Mouse (Mus musculus) Patski (cell line): ENCODE data around the gene Aup1. TPM values are rescaled to one million over a fixed set of nuclear protein-coding genes. Genes with fewer than 3 reads are reported as not detected.
A peak's percentile ranks its signal among the peaks of the same experiment; 100 is the strongest.

Source experiments
- ATAC-seq: fragments of 100-300 bp; one replicate; pipeline ENCODE4 v1.8.0; 2021
- CTCF ChIA-PET: fragments of 350-600 bp; sonication (Branson Sonifier 250); formaldehyde crosslinking; loops from one replicate; lab custom pipeline; 2022; ENCODE audit warnings: inconsistent platforms; lab: Charles Lee
- POLR2A ChIA-PET: fragments of 350-600 bp; sonication (Branson Sonifier 250); formaldehyde crosslinking; loops from one replicate; lab custom pipeline; 2022; ENCODE audit warnings: antibody characterized with exemption, inconsistent platforms; lab: Charles Lee
- DNase-seq: peaks from one replicate; pipeline ENCODE4 v3.0.0-alpha.2; 2011; ENCODE audit warnings: low read depth, low spot score
- H3K27me3 ChIP-seq: fragments of 371-371 bp; one replicate; pipeline ENCODE4 v1.5.1; 2021
- CTCF ChIP-seq: fragments of 100-300 bp; IDR thresholded peaks from one replicate; pipeline ENCODE4 v1.5.1; 2021
- in situ Hi-C: fragments of 300-500 bp; cut with MboI; formaldehyde crosslinking; loops from 3 replicates; pipeline ENCODE4 v1.11.1; 2018; ENCODE audit warnings: low pct_unique_long_range_greater_than_20kb, mixed read lengths
- polyA plus RNA-seq: library from polyadenylated mRNA; unstranded; gene quantifications from one replicate; pipeline ENCODE4 v1.2.3, GENCODE M21; 2021

The Aup1 gene
- polyA plus RNA-seq, 1 experiment from 2014 or later: 160 TPM

- no peak for DNase-seq
- ChIA-PET CTCF (interaction anchor here (1.7 kb wide), 1 partner anchor 102 kb away, joined by 4 read pairs; no protein-coding TSS in a partner anchor), POLR2A (interaction anchor here (0.6 to 1.3 kb wide), 3 partner anchors 20 to 162 kb away, joined by 3 to 6 read pairs (median 4); no protein-coding TSS in a partner anchor)
- TF ChIP-seq CTCF: no peak
- in situ Hi-C loops: no loop called here
- ATAC-seq: no peak
- peaks cover 9% of the 10 kb centered on the region for H3K27me3 ChIP-seq
Observed at GRCm38 (mm10) chr6:83098411-83098810, 44.1 kb downstream of the Aup1 start.

GRCm38 (mm10) chr6:83101316-83101687, 47.0 kb downstream of the Aup1 start, which contains the start of the genes Ccdc142 and Gm42688:
TSS of gene Ccdc142 (plus strand) at chr6:83101601.
TSS of gene Gm42688 (plus strand) at chr6:83101617.
- DNase-seq: no peak
- TF ChIP-seq CTCF: no peak
- H3K27me3 ChIP-seq: peaks cover 2% of the 10 kb centered on the region
- ATAC-seq: peak; percentile 82
- in situ Hi-C loops: loop anchor here (5.0 kb wide), 1 partner anchor 104 kb away; no protein-coding TSS in a partner anchor
- ChIA-PET CTCF (interaction anchor here (0.7 to 3.5 kb wide), 12 partner anchors 9 to 105 kb away, joined by 3 to 40 read pairs (median 4); partner anchors contain the start of genes Dok1 and Pcgf1), POLR2A (no interaction called here)

GRCm38 (mm10) chr6:83101688-83102556, 47.6 kb downstream of the Aup1 start:
- ATAC-seq: peak; percentile 61
- POLR2A ChIA-PET: interaction anchor here (1.0 to 2.4 kb wide), 5 partner anchors 18 to 105 kb away, joined by 3 to 5 read pairs (median 4); partner anchors contain the start of gene Aup1
- TF ChIP-seq CTCF: no peak
- DNase-seq: no peak
- peaks cover 2% of the 10 kb centered on the region for H3K27me3 ChIP-seq
- in situ Hi-C loops: loop anchor here (5.0 kb wide), 1 partner anchor 105 kb away; no protein-coding TSS in a partner anchor
- CTCF ChIA-PET: interaction anchor here (0.8 to 3.5 kb wide), 10 partner anchors 18 to 105 kb away, joined by 3 to 40 read pairs (median 5); partner anchors contain the start of genes Dok1 and Pcgf1

- ChIA-PET CTCF (interaction anchor here (3.5 kb wide), 1 partner anchor 107 kb away, joined by 40 read pairs; no protein-coding TSS in a partner anchor), POLR2A (interaction anchor here (1.2 to 2.4 kb wide), 4 partner anchors 17 to 107 kb away, joined by 3 to 5 read pairs (median 4); no protein-coding TSS in a partner anchor)
- in situ Hi-C loops: loop anchor here (5.0 kb wide), 1 partner anchor 106 kb away; no protein-coding TSS in a partner anchor
- no peak for TF ChIP-seq CTCF
- DNase-seq (no peak), ATAC-seq (no peak)
- H3K27me3 ChIP-seq: no peaks in the 10 kb centered on the region
Observed at GRCm38 (mm10) chr6:83103130-83103650, 48.9 kb downstream of the Aup1 start.

GRCm38 (mm10) chr6:83104158-83104557, 49.8 kb downstream of the Aup1 start:
- POLR2A ChIA-PET: interaction anchor here (0.6 to 2.4 kb wide), 3 partner anchors 47 to 108 kb away, joined by 3 to 5 read pairs (median 5); no protein-coding TSS in a partner anchor

More at GRCm38 (mm10) chr6:83104158-83104557, 49.8 kb downstream of the Aup1 start:
- no peak for DNase-seq
- CTCF ChIA-PET: interaction anchor here (1.2 to 1.5 kb wide), 2 partner anchors 55 to 108 kb away, joined by 4 read pairs; no protein-coding TSS in a partner anchor
- H3K27me3 ChIP-seq: no peaks in the 10 kb centered on the region
- in situ Hi-C loops: loop anchor here (5.0 kb wide), 1 partner anchor 107 kb away; no protein-coding TSS in a partner anchor
- TF ChIP-seq CTCF: no peak
- no peak for ATAC-seq

Other genes starting within 250 kb of the Aup1 start
- gene Sema4f, start 114.8 kb upstream of the Aup1 start, polyA plus RNA-seq: 2.1 TPM
- not detected for gene M1ap, start 107.6 kb upstream of the Aup1 start, polyA plus RNA-seq
- 17.9 TPM for gene Dok1, start 21.1 kb upstream of the Aup1 start, polyA plus RNA-seq
- gene Loxl3, start 20.3 kb upstream of the Aup1 start, polyA plus RNA-seq: 2.5 TPM
- gene Htra2, start 752 bp downstream of the Aup1 start, polyA plus RNA-seq: 63.1 TPM
- gene Dqx1, start 3.3 kb downstream of the Aup1 start, polyA plus RNA-seq: 0.51 TPM
- gene Tlx2, start 15.8 kb downstream of the Aup1 start, polyA plus RNA-seq: 0.24 TPM
- gene Pcgf1, start 23.3 kb downstream of the Aup1 start, polyA plus RNA-seq: 19.7 TPM
- 0.51 TPM for gene Lbx2, start 31.8 kb downstream of the Aup1 start, polyA plus RNA-seq
- gene Ccdc142, start 47.1 kb downstream of the Aup1 start, polyA plus RNA-seq: 3.5 TPM
- 3.7 TPM for gene Gm42688, start 47.1 kb downstream of the Aup1 start, polyA plus RNA-seq
- gene Mrpl53, start 54.5 kb downstream of the Aup1 start, polyA plus RNA-seq: 93.4 TPM
- 34.6 TPM for gene Mogs, start 61.0 kb downstream of the Aup1 start, polyA plus RNA-seq
- 95.1 TPM for gene Wbp1, start 67.0 kb downstream of the Aup1 start, polyA plus RNA-seq
- gene Ino80b, start 70.9 kb downstream of the Aup1 start, polyA plus RNA-seq: 46.4 TPM
- 16.3 TPM for gene Rtkn, start 80.9 kb downstream of the Aup1 start, polyA plus RNA-seq
- gene Wdr54, start 101.9 kb downstream of the Aup1 start, polyA plus RNA-seq: 18.9 TPM
- gene 1700003E16Rik, start 101.9 kb downstream of the Aup1 start, polyA plus RNA-seq: 5.9 TPM
- 121 TPM for gene Dctn1, start 111.4 kb downstream of the Aup1 start, polyA plus RNA-seq
- gene Slc4a5, start 165.3 kb downstream of the Aup1 start, polyA plus RNA-seq: 0.04 TPM